Mouse (Mus musculus) CH12.LX (cell line): Measurements from ENCODE around the gene Pld5. TPM values are rescaled to one million over a fixed set of nuclear protein-coding genes. Genes with fewer than 3 reads are reported as not detected.
A peak's percentile ranks its signal among the peaks of the same experiment; 100 is the strongest.

ENCODE experiments used
- DNase-seq: peaks from one replicate; pipeline ENCODE4 v3.0.0-alpha.2; 2013; ENCODE audit errors: extremely low read depth
- H3K27ac ChIP-seq: 2 replicates; pipeline ENCODE4 v1.5.1; 2012; ENCODE audit warnings: low read depth, mild to moderate bottlenecking, control low read depth, moderate library complexity; ENCODE audit not compliant: insufficient read depth
- H3K27me3 ChIP-seq: replicated peaks from 2 replicates; pipeline ENCODE3; 2012; ENCODE audit warnings: inconsistent platforms
- H3K36me3 ChIP-seq, 2 experiments: replicated peaks in 1 of 2; 2 replicates each; pipeline versions ENCODE3 to v1.6.1; 2012; ENCODE audit warnings: inconsistent platforms in 1 of 2, low read length in 1 of 2, mild to moderate bottlenecking in 1 of 2, mixed read lengths in 1 of 2, moderate library complexity in 1 of 2; ENCODE audit not compliant: control insufficient read depth in 1 of 2, insufficient read depth in 1 of 2
- H3K4me1 ChIP-seq, 2 experiments: 2 replicates each; pipeline ENCODE4 v1.6.1; 2012; ENCODE audit warnings: inconsistent platforms in 1 of 2, moderate library complexity in 1 of 2; ENCODE audit not compliant: insufficient read depth in 2 of 2, control insufficient read depth in 1 of 2
- H3K4me2 ChIP-seq: 2 replicates; pipeline ENCODE4 v1.6.1; 2012; ENCODE audit warnings: low read depth, mild to moderate bottlenecking, control low read depth; ENCODE audit not compliant: poor library complexity, insufficient read depth, severe bottlenecking
- H3K4me3 ChIP-seq, 3 experiments: fragments of 150-350 bp in 1 of 3; sonication (generic) in 1 of 3; replicated peaks in 1 of 3; 2 replicates each; pipeline versions ENCODE3 to v1.5.1; 2011 to 2012; ENCODE audit warnings: low read depth in 2 of 3, low read length in 2 of 3, mild to moderate bottlenecking in 2 of 3, moderate library complexity in 2 of 3, control low read depth in 1 of 3, improper control_type of control experiment in 1 of 3, inconsistent platforms in 1 of 3, mixed read lengths in 1 of 3; ENCODE audit not compliant: poor library complexity in 1 of 3
- H3K79me2 ChIP-seq: replicated peaks from 2 replicates; pipeline ENCODE4 v1.6.1; 2012; ENCODE audit warnings: mild to moderate bottlenecking, moderate library complexity; ENCODE audit not compliant: control insufficient read depth, poor library complexity, insufficient read depth, severe bottlenecking; ENCODE audit errors: extremely low read depth
- H3K9ac ChIP-seq: 2 replicates; pipeline ENCODE4 v1.6.1; 2012; ENCODE audit warnings: low read depth, mild to moderate bottlenecking, control low read depth, moderate library complexity; ENCODE audit not compliant: insufficient read depth
- H3K9me3 ChIP-seq: replicated peaks from 2 replicates; pipeline ENCODE3; 2012; ENCODE audit warnings: low read length, inconsistent platforms, mixed read lengths
- BHLHE40 ChIP-seq: IDR thresholded peaks from 2 replicates; pipeline ENCODE4 v1.6.1; 2011; ENCODE audit warnings: mild to moderate bottlenecking, low read depth, low read length, improper control_type of control experiment
- CHD1 ChIP-seq: IDR thresholded peaks from 2 replicates; pipeline ENCODE4 v1.6.1; 2012; ENCODE audit warnings: low read depth, low read length, improper control_type of control experiment, inconsistent platforms
- CHD2 ChIP-seq: IDR thresholded peaks from 2 replicates; pipeline ENCODE4 v1.6.1; 2011; ENCODE audit warnings: low read length, improper control_type of control experiment
- CTCF ChIP-seq, 2 experiments: IDR thresholded peaks in 1 of 2; conservative IDR thresholded peaks in 1 of 2; 2 replicates each; pipeline ENCODE4 v1.5.1; 2011 to 2012; ENCODE audit warnings: low read depth in 2 of 2, low read length in 2 of 2, improper control_type of control experiment in 1 of 2, inconsistent platforms in 1 of 2, mild to moderate bottlenecking in 1 of 2, moderate library complexity in 1 of 2
- E2F4 ChIP-seq: IDR thresholded peaks from 2 replicates; pipeline ENCODE4 v1.6.1; 2011; ENCODE audit warnings: low read depth, low read length, improper control_type of control experiment; ENCODE audit not compliant: insufficient replicate concordance
- ELF1 ChIP-seq: IDR thresholded peaks from 2 replicates; pipeline ENCODE4 v1.6.1; 2014; ENCODE audit warnings: low read depth, mild to moderate bottlenecking, inconsistent platforms, low read length, improper control_type of control experiment
- EP300 ChIP-seq: IDR thresholded peaks from 2 replicates; pipeline ENCODE4 v1.6.1; 2011; ENCODE audit warnings: low read length, improper control_type of control experiment
- ETS1 ChIP-seq: conservative IDR thresholded peaks from 2 replicates; pipeline ENCODE4 v1.6.1; 2012; ENCODE audit warnings: low read depth, mild to moderate bottlenecking, inconsistent platforms, low read length, improper control_type of control experiment, moderate library complexity
- HCFC1 ChIP-seq: IDR thresholded peaks from 2 replicates; pipeline ENCODE4 v1.6.1; 2012; ENCODE audit warnings: low read depth, mild to moderate bottlenecking, inconsistent platforms, low read length, improper control_type of control experiment
- IRF4 ChIP-seq: IDR thresholded peaks from 2 replicates; pipeline ENCODE4 v1.6.1; 2014; ENCODE audit warnings: low read depth, mild to moderate bottlenecking, inconsistent platforms, low read length, improper control_type of control experiment
- JUN ChIP-seq: IDR thresholded peaks from 2 replicates; pipeline ENCODE4 v1.6.1; 2011; ENCODE audit warnings: low read depth, mild to moderate bottlenecking, low read length, improper control_type of control experiment, moderate library complexity; ENCODE audit not compliant: insufficient read depth
- JUND ChIP-seq: conservative IDR thresholded peaks from 2 replicates; pipeline ENCODE4 v1.6.1; 2011; ENCODE audit warnings: low read depth, low read length, improper control_type of control experiment
- KAT2A ChIP-seq: IDR thresholded peaks from 2 replicates; pipeline ENCODE4 v1.6.1; 2012; ENCODE audit warnings: low read length, improper control_type of control experiment, inconsistent platforms; ENCODE audit not compliant: insufficient replicate concordance
- MAFK ChIP-seq: IDR thresholded peaks from 2 replicates; pipeline ENCODE4 v1.6.1; 2011; ENCODE audit warnings: low read length, improper control_type of control experiment; ENCODE audit not compliant: insufficient replicate concordance
- MAX ChIP-seq: IDR thresholded peaks from 2 replicates; pipeline ENCODE4 v1.6.1; 2011; ENCODE audit warnings: low read length, improper control_type of control experiment
- MAZ ChIP-seq: IDR thresholded peaks from 2 replicates; pipeline ENCODE4 v1.6.1; 2012; ENCODE audit warnings: low read depth, mild to moderate bottlenecking, inconsistent platforms, low read length, improper control_type of control experiment, moderate library complexity
- MEF2A ChIP-seq: IDR thresholded peaks from 2 replicates; pipeline ENCODE4 v1.6.1; 2014; ENCODE audit warnings: low read depth, mild to moderate bottlenecking, inconsistent platforms, low read length, improper control_type of control experiment, borderline replicate concordance
- MXI1 ChIP-seq: IDR thresholded peaks from 2 replicates; pipeline ENCODE4 v1.6.1; 2011; ENCODE audit warnings: mild to moderate bottlenecking, low read depth, low read length, improper control_type of control experiment
- MYC ChIP-seq: IDR thresholded peaks from 2 replicates; pipeline ENCODE4 v1.6.1; 2011; ENCODE audit warnings: low read depth, mild to moderate bottlenecking, improper control_type of control experiment, low read length
- NELFE ChIP-seq: IDR thresholded peaks from 2 replicates; pipeline ENCODE4 v1.6.1; 2011; ENCODE audit warnings: low read depth, low read length, improper control_type of control experiment
- PAX5 ChIP-seq: IDR thresholded peaks from 2 replicates; pipeline ENCODE4 v1.6.1; 2012; ENCODE audit warnings: low read length, inconsistent platforms, mixed read lengths
- POLR2A ChIP-seq: IDR thresholded peaks from 2 replicates; pipeline ENCODE4 v1.6.1; 2011; ENCODE audit warnings: low read depth, mild to moderate bottlenecking, improper control_type of control experiment, low read length
- RAD21 ChIP-seq: IDR thresholded peaks from 2 replicates; pipeline ENCODE4 v1.6.1; 2011; ENCODE audit warnings: low read depth, mild to moderate bottlenecking, low read length, improper control_type of control experiment, moderate library complexity
- RCOR1 ChIP-seq: conservative IDR thresholded peaks from 2 replicates; pipeline ENCODE4 v1.6.1; 2012; ENCODE audit warnings: low read depth, mild to moderate bottlenecking, inconsistent platforms, low read length, improper control_type of control experiment
- SMC3 ChIP-seq: IDR thresholded peaks from 2 replicates; pipeline ENCODE4 v1.6.1; 2011; ENCODE audit warnings: low read depth, low read length, improper control_type of control experiment
- TBP ChIP-seq: conservative IDR thresholded peaks from 2 replicates; pipeline ENCODE4 v1.6.1; 2011; ENCODE audit warnings: low read depth, low read length, improper control_type of control experiment
- TCF12 ChIP-seq: IDR thresholded peaks from 2 replicates; pipeline ENCODE4 v1.6.1; 2014; ENCODE audit warnings: low read depth, mild to moderate bottlenecking, inconsistent platforms, low read length, improper control_type of control experiment
- UBTF ChIP-seq: IDR thresholded peaks from 2 replicates; pipeline ENCODE4 v1.6.1; 2012; ENCODE audit warnings: low read depth, mild to moderate bottlenecking, inconsistent platforms, low read length, improper control_type of control experiment, moderate library complexity
- USF1 ChIP-seq: IDR thresholded peaks from 2 replicates; pipeline ENCODE4 v1.6.1; 2014; ENCODE audit warnings: low read depth, mild to moderate bottlenecking, inconsistent platforms, low read length, improper control_type of control experiment
- USF2 ChIP-seq: conservative IDR thresholded peaks from 2 replicates; pipeline ENCODE4 v1.6.1; 2011; ENCODE audit warnings: low read depth, low read length, improper control_type of control experiment
- ZKSCAN1 ChIP-seq: IDR thresholded peaks from 2 replicates; pipeline ENCODE4 v1.6.1; 2012; ENCODE audit warnings: low read depth, inconsistent platforms, low read length, improper control_type of control experiment, borderline replicate concordance
- ZNF384 ChIP-seq: IDR thresholded peaks from 2 replicates; pipeline ENCODE4 v1.6.1; 2012; ENCODE audit warnings: low read depth, low read length, improper control_type of control experiment, inconsistent platforms
- dilution Hi-C: fragments of 300-500 bp; cut with MboI; formaldehyde crosslinking; loops from 2 replicates; pipeline ENCODE4 v1.14.3; 2020; ENCODE audit warnings: low sequenced_read_pairs; ENCODE audit not compliant: extremely low pct_unique_long_range_greater_than_20kb, extremely low pct_ligation_motif_present
- in situ Hi-C: fragments of 300-500 bp; cut with MboI; formaldehyde crosslinking; loops from 3 replicates; pipeline ENCODE4 v1.14.3; 2019; ENCODE audit warnings: low sequenced_read_pairs, low pct_ligation_motif_present, low pct_unique_long_range_greater_than_20kb, mixed read lengths
- polyA plus RNA-seq: library from polyadenylated mRNA; unstranded; fragments of >175 nt; gene quantifications from 2 replicates; pipeline ENCODE4 v1.2.1, GENCODE M21; 2012; ENCODE audit warnings: low read depth; ENCODE audit not compliant: insufficient read length
- total RNA-seq, 2 experiments: library from RNA; depleted of rRNA; stranded (reverse); fragments of 300-350 nt in 1 of 2; fragments of >200 nt in 1 of 2; gene quantifications; 2 replicates each; pipeline ENCODE4 v1.2.3; 2012 to 2014

Pld5 gene
- total and polyA plus RNA-seq, 3 experiments: not detected

DNA sequence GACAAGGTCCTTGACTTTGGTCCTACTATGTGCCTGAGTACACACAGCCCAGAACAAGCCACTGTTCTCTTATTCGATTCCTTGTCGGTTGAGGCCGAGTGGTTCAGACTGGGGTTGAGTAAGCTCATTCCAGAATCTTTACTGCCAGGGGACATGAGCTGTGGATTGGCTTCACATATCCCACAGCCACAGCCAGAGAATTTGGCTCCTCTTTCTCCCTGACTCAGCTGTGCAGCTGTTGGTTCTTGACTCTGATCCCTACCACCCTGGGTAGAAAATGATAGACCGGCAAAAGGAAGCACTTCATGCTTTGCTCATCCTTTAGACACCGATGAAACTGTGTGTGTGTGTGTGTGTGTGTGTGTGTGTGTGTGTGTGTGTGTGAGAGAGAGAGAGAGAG lies 343.7 kb downstream of the Pld5 start:
- DNase-seq: no peak
- Histone ChIP-seq H3K4me1 (peaks cover 2 to 4% of the 10 kb centered on the region in 2 experiments; a peak in 3 of 4 replicates), H3K4me2 (no peak overlapping the region), H3K27ac (no peak overlapping the region), H3K27me3 (no peaks in the 10 kb centered on the region), H3K9ac (no peak overlapping the region), H3K36me3 (no peaks in the 10 kb centered on the region), H3K79me2 (no peaks in the 10 kb centered on the region), H3K4me3 (no peak overlapping the region), H3K9me3 (no peaks in the 10 kb centered on the region)
- dilution Hi-C loops: no loop called here
- in situ Hi-C loops: loop anchor here (25.0 kb wide), 1 partner anchor 756 kb away; no protein-coding TSS in a partner anchor
- no peak for TF ChIP-seq IRF4
- TF ChIP-seq ZKSCAN1: peak; percentile 11; the same call in 1 of the 2 replicates

DNA sequence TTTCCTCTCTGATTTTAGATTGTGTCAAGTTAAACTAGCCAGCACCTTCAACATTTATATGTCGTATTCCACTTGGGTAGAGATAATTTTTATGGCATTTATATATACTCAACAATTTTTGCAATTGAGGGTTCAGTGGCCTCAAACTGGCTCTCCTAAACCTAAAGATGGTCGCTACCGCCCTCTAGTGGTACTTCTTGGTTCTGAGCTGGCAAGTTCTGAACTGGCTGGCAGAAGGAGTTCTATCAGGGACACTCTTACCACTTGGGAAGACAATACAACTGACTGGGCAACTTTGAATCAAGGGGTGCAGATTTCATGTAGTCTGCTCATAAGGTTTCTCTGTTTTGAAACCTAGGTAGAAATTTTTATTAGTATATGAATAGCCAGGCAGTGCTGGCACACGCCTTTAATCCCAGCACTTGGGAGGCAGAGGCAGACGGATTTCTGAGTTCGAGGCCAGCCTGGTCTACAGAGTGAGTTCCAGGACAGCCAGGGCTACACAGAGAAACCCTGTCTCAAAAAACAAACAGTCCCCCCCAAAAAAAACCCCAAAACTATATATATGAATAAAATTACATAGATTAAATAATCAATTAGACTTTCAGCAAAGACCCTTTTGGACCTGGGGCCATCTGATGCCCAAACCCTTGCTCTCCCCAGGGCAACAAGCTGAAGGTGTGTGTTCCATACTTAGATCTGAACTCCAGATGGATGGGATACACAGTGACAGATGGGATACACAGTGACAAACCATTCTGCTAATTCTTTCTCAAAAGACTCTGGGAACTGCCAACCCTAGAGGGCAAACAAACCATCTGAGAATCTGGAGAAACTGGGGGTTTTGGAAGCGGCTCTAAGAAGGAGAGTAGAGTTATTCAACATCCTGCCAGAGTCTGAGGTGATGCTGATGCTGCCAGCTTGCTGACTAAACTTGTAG lies 351.0 kb downstream of the Pld5 start:
- Histone ChIP-seq H3K4me1 (peaks cover 0 to 4% of the 10 kb centered on the region in 2 experiments; a peak in 2 of 4 replicates), H3K4me3 (no peak overlapping the region), H3K9ac (no peak overlapping the region), H3K36me3 (no peaks in the 10 kb centered on the region), H3K27ac (no peak overlapping the region), H3K4me2 (no peak overlapping the region), H3K9me3 (no peaks in the 10 kb centered on the region), H3K79me2 (no peaks in the 10 kb centered on the region), H3K27me3 (no peaks in the 10 kb centered on the region)
- dilution Hi-C loops (no loop called here), in situ Hi-C loops (no loop called here)
- peak; percentile 70 for DNase-seq
- TF ChIP-seq USF1 (no peak), BHLHE40 (no peak), MAX (no peak), ETS1 (no peak), ELF1 (no peak), MXI1 (no peak), JUN (no peak), TBP (no peak), ZNF384 (no peak), MYC (no peak), EP300 (no peak), PAX5 (no peak), MAZ (no peak), SMC3 (peak; percentile 50), NELFE (no peak), CTCF (conservative IDR thresholded peaks at IDR 0.05 in 1 of 2, IDR thresholded peaks at IDR 0.05 in 1 of 2; ENCODE audit: low read depth in 2 of 2, low read length in 2 of 2) (peak; percentile 60 to 83), TCF12 (no peak), USF2 (no peak), UBTF (no peak), MAFK (no peak), KAT2A (no peak), RAD21 (peak; percentile 80), CHD1 (no peak), JUND (0 out of 2 replicates have a peak, but pooled peaks have one; percentile 12), POLR2A (no peak), MEF2A (no peak), HCFC1 (no peak), CHD2 (no peak), E2F4 (no peak), RCOR1 (no peak)
